Mouse (Mus musculus) heart, embryonic 13.5 days (tissue): Measurements from ENCODE around the gene Lmf1. TPM values are rescaled to one million over a fixed set of nuclear protein-coding genes. Genes with fewer than 3 reads are reported as not detected.

Experiments used
- ATAC-seq: fragments of 200-750 bp; cut with Nextera tagmentation; 2 replicates; pipeline ENCODE4 v1.8.0; 2017; ENCODE audit warnings: moderate TSS enrichment; ENCODE audit not compliant: insufficient number of reproducible peaks, low FRiP score, low TSS enrichment; ENCODE audit errors: extremely low read depth
- H3K27ac ChIP-seq: fragments of 300-500 bp; sonication (generic); replicated peaks from 2 replicates; pipeline ENCODE4 v1.5.1; 2015; ENCODE audit warnings: moderate library complexity, mild to moderate bottlenecking, inconsistent platforms
- H3K27me3 ChIP-seq: fragments of 300-500 bp; sonication (generic); replicated peaks from 2 replicates; pipeline ENCODE4 v1.6.1; 2015; ENCODE audit warnings: mild to moderate bottlenecking, inconsistent platforms
- H3K36me3 ChIP-seq: fragments of 300-500 bp; sonication (generic); 2 replicates; pipeline ENCODE4 v1.6.1; 2015; ENCODE audit warnings: mild to moderate bottlenecking, inconsistent platforms
- H3K4me1 ChIP-seq: fragments of 300-500 bp; sonication (generic); 2 replicates; pipeline ENCODE4 v1.6.1; 2015; ENCODE audit warnings: inconsistent platforms
- H3K4me2 ChIP-seq: fragments of 300-500 bp; sonication (generic); 2 replicates; pipeline ENCODE4 v1.6.1; 2015; ENCODE audit warnings: inconsistent platforms, mild to moderate bottlenecking, moderate library complexity
- H3K4me3 ChIP-seq: fragments of 300-500 bp; sonication (generic); 2 replicates; pipeline ENCODE4 v1.5.1; 2015; ENCODE audit warnings: moderate library complexity, mild to moderate bottlenecking, inconsistent platforms
- H3K9ac ChIP-seq: fragments of 300-500 bp; sonication (generic); 2 replicates; pipeline ENCODE4 v1.6.1; 2015; ENCODE audit warnings: inconsistent platforms, mild to moderate bottlenecking, moderate library complexity
- H3K9me3 ChIP-seq: fragments of 300-500 bp; sonication (generic); 2 replicates; pipeline ENCODE4 v1.6.1; 2016; ENCODE audit warnings: inconsistent platforms
- WGBS: fragments of 180-500 bp; shearing (Covaris S2); methylation state at CpG from one replicate; pipeline ENCODE4 v1.1.7; 2015; ENCODE audit warnings: mixed read lengths; 5-methylcytosine and 5-hydroxymethylcytosine counted together
- polyA plus RNA-seq: library from polyadenylated mRNA; unstranded; fragments of >200 nt; fragmentation: Nextera tagmentation; extraction: Ambion mirVana; gene quantifications from 2 replicates; pipeline ENCODE4 v1.2.1, GENCODE M21; 2015

Lmf1 gene
- polyA plus RNA-seq, 1 experiment from 2014 or later, result 30.2 TPM

DNA sequence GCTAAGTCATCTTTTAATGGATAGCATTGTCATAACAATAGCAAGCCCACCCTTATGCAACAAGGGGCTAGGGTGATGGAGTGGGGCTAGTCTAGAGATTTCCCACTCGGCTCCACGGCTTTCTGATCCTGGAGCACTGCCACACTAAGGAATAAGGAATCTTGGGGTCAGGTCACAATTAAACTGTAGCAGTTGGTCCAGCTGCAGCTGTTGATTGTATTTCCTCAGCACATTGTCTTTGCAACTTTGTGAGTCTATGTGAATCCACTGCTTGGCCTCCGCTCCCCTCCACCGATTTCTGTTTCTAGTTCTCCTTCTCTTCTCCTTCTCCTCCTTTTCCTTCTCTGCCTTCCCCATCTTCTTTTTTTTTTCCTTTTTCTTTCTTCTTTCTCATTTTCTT, 4.2 kb downstream of the Lmf1 start:
- ATAC-seq, result no peak
- Histone ChIP-seq H3K27ac (no peak overlapping the region), H3K36me3 (peaks cover 35% of the 10 kb centered on the region), H3K27me3 (no peaks in the 10 kb centered on the region), H3K9me3 (no peaks in the 10 kb centered on the region), H3K4me2 (no peak overlapping the region), H3K4me1 (peaks cover 50% of the 10 kb centered on the region), H3K9ac (no peak overlapping the region), H3K4me3 (no peak overlapping the region)
- 86% methylated on average over 4 of the region's 4 CpGs for WGBS

DNA sequence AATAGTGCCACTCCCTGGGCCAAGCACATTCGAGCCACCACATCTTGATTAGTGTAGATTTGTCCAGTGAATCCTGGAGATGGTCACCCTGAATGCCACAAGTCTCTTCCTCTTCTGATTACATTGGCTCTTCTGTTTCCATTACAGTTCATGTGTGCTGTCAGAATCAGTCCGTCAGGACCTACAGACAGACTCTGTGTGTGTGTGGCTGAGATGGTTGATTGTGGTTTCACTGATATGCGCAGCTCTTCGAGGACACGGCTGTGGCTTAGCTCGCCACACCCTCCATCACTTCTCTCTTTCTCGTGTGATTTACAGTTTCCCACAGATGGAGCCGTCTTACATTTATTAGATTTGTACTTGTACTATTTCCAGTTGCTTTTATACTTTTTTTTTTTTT, 5.0 kb downstream of the Lmf1 start:
- H3K9ac ChIP-seq, result no peak overlapping the region
- no peak overlapping the region for H3K27ac ChIP-seq
- ATAC-seq, result no peak
- H3K4me1 ChIP-seq, result peaks cover 43% of the 10 kb centered on the region
- no peak overlapping the region for H3K4me3 ChIP-seq
- H3K4me2 ChIP-seq, result no peak overlapping the region
- 73% methylated on average over 8 of the region's 8 CpGs for WGBS
- H3K27me3 ChIP-seq, result no peaks in the 10 kb centered on the region
- H3K9me3 ChIP-seq, result no peaks in the 10 kb centered on the region
- peaks cover 43% of the 10 kb centered on the region for H3K36me3 ChIP-seq

DNA sequence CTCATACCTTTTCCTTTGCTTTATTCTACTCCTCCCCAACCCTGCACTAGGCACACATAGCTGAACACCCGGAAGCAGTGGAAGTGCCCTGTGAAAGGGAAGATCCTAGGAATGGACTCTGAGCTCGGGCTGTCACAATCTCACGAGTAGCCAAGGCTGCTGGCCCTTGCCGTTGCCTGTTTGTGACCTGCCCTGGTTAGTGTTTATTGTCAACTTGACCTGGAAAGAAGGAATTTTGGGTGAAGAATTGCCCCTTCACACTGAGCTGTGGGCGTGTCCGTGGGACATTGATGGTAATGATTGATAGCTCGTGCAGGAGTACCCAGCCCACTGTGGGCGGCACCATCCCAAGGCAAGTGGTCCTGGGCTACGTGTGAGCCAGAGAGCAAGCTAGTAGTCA, 5.8 kb downstream of the Lmf1 start:
- no peaks in the 10 kb centered on the region for H3K9me3 ChIP-seq
- H3K27ac ChIP-seq, result no peak overlapping the region
- H3K27me3 ChIP-seq, result no peaks in the 10 kb centered on the region
- peaks cover 40% of the 10 kb centered on the region for H3K4me1 ChIP-seq
- H3K4me3 ChIP-seq, result no peak overlapping the region
- WGBS, result 90% methylated on average over 9 of the region's 9 CpGs
- H3K36me3 ChIP-seq, result peaks cover 51% of the 10 kb centered on the region
- ATAC-seq, result no peak
- H3K9ac ChIP-seq, result no peak overlapping the region
- no peak overlapping the region for H3K4me2 ChIP-seq

- ATAC-seq, result no peak
- 84% methylated on average over 6 of the region's 6 CpGs for WGBS
- Histone ChIP-seq H3K9me3 (peaks cover 7% of the 10 kb centered on the region), H3K36me3 (peaks cover 79% of the 10 kb centered on the region), H3K9ac (no peak overlapping the region), H3K4me2 (no peak overlapping the region), H3K4me1 (peaks cover 26% of the 10 kb centered on the region), H3K27ac (no peak overlapping the region), H3K27me3 (no peaks in the 10 kb centered on the region), H3K4me3 (no peak overlapping the region)
Observed at GRCm38 (mm10) chr17:25590068-25590467, 11.2 kb downstream of the Lmf1 start.

DNA sequence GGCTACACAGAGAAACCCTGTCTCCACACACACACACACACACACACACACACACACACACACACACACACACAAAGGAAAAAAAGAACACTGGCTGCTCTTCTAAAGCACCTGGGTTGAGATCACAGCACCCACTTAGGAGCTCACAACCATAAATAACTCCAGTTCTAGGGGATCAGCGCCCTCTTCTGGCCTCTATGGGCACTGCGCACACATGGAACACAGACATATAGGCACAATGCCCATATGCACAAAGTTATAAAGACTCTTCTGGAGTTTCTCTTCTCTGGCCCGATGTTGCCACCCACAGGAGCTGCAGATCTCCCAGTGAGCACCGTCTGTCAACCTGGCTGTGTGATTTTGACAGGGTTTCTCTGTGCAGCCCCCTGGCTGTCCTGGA, 12.1 kb downstream of the Lmf1 start:
- H3K9ac ChIP-seq, result no peak overlapping the region
- no peak for ATAC-seq
- no peaks in the 10 kb centered on the region for H3K27me3 ChIP-seq
- 81% methylated on average over 4 of the region's 4 CpGs for WGBS
- H3K4me2 ChIP-seq, result no peak overlapping the region
- peaks cover 7% of the 10 kb centered on the region for H3K9me3 ChIP-seq
- no peak overlapping the region for H3K4me3 ChIP-seq
- H3K4me1 ChIP-seq, result peaks cover 32% of the 10 kb centered on the region
- H3K27ac ChIP-seq, result no peak overlapping the region
- H3K36me3 ChIP-seq, result peaks cover 70% of the 10 kb centered on the region

DNA sequence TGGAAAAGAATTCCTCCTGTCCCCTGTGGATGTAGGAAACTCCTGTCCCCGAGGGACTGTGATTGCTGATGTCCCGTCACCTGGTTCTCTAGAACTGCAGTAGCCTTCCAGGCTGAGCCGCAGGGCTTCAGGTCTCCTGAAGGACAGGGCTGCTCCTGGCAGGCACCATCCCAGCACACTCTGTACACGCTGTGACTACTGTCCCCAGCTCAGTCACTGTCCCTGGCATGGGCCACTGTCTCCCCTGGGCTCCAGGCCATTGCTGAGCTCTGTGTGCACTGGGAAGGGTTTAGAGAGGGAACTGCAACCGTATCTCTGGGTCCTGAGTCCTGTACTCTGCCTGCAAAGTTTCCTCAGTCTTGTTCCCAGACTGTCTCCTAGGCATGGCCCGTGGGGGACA, 13.5 kb downstream of the Lmf1 start:
- H3K4me2 ChIP-seq, result no peak overlapping the region
- no peaks in the 10 kb centered on the region for H3K27me3 ChIP-seq
- no peak overlapping the region for H3K4me3 ChIP-seq
- peaks cover 32% of the 10 kb centered on the region for H3K4me1 ChIP-seq
- H3K9me3 ChIP-seq, result peaks cover 7% of the 10 kb centered on the region
- no peak overlapping the region for H3K9ac ChIP-seq
- no peak for ATAC-seq
- H3K27ac ChIP-seq, result 0 out of 2 replicates have a peak overlapping the region, but pooled peaks have one; percentile 28
- peaks cover 69% of the 10 kb centered on the region for H3K36me3 ChIP-seq
- 70% methylated on average over 6 of the region's 6 CpGs for WGBS

DNA sequence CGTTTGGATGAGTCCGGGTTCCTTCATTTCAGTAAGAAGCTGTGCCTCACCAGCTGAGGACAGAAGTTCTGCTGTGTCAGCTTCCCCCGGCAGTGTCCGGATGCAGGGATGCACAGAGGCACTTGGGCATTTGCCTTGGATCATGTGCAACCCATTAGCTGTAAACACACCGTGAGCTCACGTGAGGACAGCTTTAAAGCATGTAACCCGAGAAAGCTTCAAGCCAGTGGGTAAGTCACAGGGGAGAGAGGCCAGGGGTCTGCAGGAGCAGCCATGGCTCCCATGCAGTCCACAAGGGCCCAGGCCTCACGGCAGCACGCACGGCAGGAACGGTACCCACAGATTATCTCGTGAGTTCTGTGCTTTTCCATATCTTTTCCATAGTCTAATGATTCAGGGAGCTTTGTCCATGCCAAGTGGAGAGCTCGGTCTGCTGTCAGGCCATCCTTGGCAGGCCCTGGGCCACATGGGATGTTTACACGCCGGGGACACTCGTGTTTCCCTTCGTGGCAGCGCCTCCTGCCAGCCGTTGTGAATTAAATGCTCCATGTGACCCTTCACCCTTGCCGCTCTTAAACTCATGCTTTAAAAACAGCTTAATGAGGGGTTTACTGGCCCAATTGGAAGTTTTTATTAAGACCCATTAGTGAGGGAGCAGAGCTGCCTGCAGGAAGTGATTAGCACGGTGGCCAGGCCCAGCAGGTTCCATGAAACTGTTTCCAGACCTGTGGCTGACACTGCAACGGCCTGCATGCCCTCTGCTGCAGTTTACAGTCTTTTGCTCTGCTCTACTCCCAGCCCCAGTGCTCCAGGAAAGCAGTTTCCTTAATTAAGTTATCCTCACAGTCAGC, 14.8 kb downstream of the Lmf1 start:
- Histone ChIP-seq H3K4me2 (no peak overlapping the region), H3K27me3 (no peaks in the 10 kb centered on the region), H3K9me3 (peaks cover 7% of the 10 kb centered on the region), H3K4me1 (peaks cover 32% of the 10 kb centered on the region), H3K9ac (peak overlapping the region; percentile 14), H3K4me3 (no peak overlapping the region), H3K27ac (no peak overlapping the region), H3K36me3 (peaks cover 58% of the 10 kb centered on the region)
- no peak for ATAC-seq
- WGBS, result 64% methylated on average over 22 of the region's 22 CpGs

- 55% methylated on average over 5 of the region's 5 CpGs for WGBS
- Histone ChIP-seq H3K27me3 (no peaks in the 10 kb centered on the region), H3K27ac (no peak overlapping the region), H3K9ac (no peak overlapping the region), H3K4me3 (no peak overlapping the region), H3K4me1 (peaks cover 35% of the 10 kb centered on the region), H3K4me2 (no peak overlapping the region), H3K9me3 (peaks cover 5% of the 10 kb centered on the region), H3K36me3 (peaks cover 40% of the 10 kb centered on the region)
- no peak for ATAC-seq
Observed at GRCm38 (mm10) chr17:25595495-25595894, 16.6 kb downstream of the Lmf1 start.

- no peak for ATAC-seq
- no peak overlapping the region for H3K9ac ChIP-seq
- no peaks in the 10 kb centered on the region for H3K9me3 ChIP-seq
- H3K36me3 ChIP-seq, result peaks cover 24% of the 10 kb centered on the region
- no peaks in the 10 kb centered on the region for H3K27me3 ChIP-seq
- no peak overlapping the region for H3K27ac ChIP-seq
- H3K4me2 ChIP-seq, result no peak overlapping the region
- H3K4me1 ChIP-seq, result peaks cover 37% of the 10 kb centered on the region
- 67% methylated on average over 3 of the region's 3 CpGs for WGBS
- H3K4me3 ChIP-seq, result no peak overlapping the region
Observed at GRCm38 (mm10) chr17:25597537-25597936, 18.7 kb downstream of the Lmf1 start.

- H3K36me3 ChIP-seq, result 0 out of 2 replicates have a peak, but pooled peaks cover 3% of the 10 kb centered on the region
- no peak overlapping the region for H3K27ac ChIP-seq
- H3K9ac ChIP-seq, result no peak overlapping the region
- 63% methylated on average over 8 of the region's 8 CpGs for WGBS
- H3K4me3 ChIP-seq, result no peak overlapping the region
- peaks cover 25% of the 10 kb centered on the region for H3K4me1 ChIP-seq
- H3K9me3 ChIP-seq, result no peaks in the 10 kb centered on the region
- H3K27me3 ChIP-seq, result no peaks in the 10 kb centered on the region
- ATAC-seq, result no peak
- no peak overlapping the region for H3K4me2 ChIP-seq
Observed at GRCm38 (mm10) chr17:25602366-25602765, 23.5 kb downstream of the Lmf1 start.

GRCm38 (mm10) chr17:25604234-25604633, 25.3 kb downstream of the Lmf1 start:
- no peak overlapping the region for H3K4me3 ChIP-seq
- WGBS, result 58% methylated on average over 5 of the region's 5 CpGs
- H3K4me1 ChIP-seq, result peaks cover 36% of the 10 kb centered on the region
- H3K36me3 ChIP-seq, result peaks cover 9% of the 10 kb centered on the region
- H3K27me3 ChIP-seq, result no peaks in the 10 kb centered on the region
- ATAC-seq, result no peak
- H3K9me3 ChIP-seq, result no peaks in the 10 kb centered on the region
- no peak overlapping the region for H3K27ac ChIP-seq
- no peak overlapping the region for H3K4me2 ChIP-seq
- no peak overlapping the region for H3K9ac ChIP-seq
